Mouse (Mus musculus): ENCODE measurements around the gene Bdh2. TPM values are rescaled to one million over a fixed set of nuclear protein-coding genes. Genes with fewer than 3 reads are reported as not detected.

The Bdh2 gene
- 2.9 TPM in 2 replicates for polyA plus RNA-seq (2012; rRNA removed)

DNA sequence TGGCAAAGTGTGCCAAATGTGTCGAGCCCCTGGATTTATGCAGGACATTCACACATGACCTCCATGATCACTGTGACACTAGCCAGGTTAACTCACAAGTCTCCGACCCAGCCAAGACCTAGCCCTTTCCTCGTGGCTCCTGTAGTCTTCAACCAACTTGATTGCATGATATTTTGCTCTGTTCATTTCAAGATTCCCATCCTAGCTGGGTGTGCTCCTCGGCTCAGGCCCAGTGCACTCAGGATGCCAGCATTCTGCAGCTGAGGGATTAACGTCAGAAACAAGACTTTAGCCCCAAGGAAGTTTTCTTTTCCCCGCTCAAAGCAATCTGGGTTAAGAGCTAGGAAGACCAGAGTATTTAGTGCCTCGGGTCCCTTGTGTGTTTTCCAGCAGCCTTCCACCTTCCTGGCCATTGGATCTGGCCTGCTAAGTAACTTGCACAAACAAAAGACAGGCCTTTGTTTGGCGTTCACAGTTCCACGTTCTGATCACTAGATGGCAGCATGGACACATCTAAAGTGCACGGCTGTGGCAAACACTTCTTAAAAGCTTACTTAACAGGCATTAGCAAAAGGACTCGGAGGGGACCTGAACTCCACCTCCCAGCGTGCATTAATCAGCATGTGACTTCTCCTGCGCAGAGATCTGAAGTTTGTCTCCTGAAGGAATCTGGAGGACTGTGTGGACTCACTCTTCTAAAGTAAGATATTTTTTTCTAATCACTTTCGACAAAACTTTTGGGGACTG, at the start of gene Bdh2:
Gene Bdh2 (plus strand): TSS at position 553 of the 747 bp plus-strand sequence.

DNA sequence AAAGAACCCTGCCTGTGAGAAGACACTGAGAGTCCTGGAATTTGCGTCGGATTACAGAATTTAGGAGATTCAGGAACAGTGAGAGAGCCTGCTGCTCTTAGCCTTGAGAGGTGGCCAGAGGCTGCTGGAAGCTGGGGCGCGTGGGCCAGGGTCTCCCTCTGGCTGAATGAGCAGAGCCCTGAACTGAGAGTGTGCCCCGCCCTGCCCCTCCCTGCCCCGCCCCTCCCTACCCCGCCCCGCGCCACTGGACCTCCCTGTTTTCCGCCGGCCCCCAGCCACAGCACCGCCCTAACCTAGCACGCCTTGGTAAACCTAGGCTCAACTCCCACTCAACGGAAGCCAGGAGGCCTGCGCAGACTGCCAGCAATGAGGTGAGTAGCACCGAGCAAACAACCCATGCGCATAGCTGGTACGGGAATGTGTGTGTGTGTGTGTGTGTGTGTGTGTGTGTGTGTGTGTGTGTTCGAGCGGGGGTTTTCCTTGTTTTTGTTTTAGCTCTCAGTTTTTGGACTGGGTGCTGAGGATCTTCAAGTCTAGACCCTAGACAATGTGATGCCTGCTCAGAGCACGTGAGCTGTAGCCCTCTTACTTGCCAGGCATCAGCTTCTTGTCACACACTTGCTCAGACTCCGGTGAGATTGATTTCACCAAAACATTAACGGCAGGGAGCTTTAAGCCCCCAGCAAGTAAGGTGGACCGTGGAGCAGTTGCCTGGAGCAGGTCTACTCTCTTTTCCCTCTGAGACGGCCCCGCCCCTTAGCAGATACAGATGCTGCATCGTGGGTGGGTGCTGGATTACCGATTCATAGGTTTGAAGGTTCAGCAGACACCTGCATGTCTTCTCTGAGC, 26.6 kb downstream of the Bdh2 start, which contains the start of gene Slc9b2:
Gene Slc9b2 (plus strand): TSS at position 290 of the 849 bp plus-strand sequence.

DNA sequence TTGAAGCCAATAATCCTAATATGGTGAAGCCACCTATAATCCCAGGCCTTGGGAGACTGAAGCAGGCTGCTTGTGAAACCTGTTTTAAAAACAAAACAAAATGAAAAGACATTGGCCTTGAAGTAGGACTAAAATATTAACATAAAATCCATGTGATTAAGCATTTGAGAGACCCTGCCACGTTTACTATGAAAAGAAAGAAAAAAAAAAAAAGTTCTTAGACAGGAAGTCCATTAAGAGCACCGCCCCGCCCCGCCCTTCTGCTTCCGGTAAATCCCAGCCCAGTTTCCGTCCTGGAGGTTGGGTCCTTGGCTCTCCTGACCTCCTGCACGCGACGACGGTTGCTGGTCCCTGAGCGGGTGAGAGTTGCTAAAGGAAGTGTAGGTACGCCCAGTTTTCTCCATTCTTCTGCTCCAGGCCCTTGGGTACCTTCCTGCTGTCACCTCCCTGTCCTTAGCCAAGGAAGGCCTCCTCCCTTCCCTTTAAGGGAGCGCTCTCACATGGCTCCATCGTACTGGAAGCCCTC, 66.8 kb downstream of the Bdh2 start, which contains the start of gene Slc9b1:
Gene Slc9b1 (plus strand): TSS at position 291 of the 526 bp plus-strand sequence.

Other genes starting within 250 kb of the Bdh2 start
- gene Cenpe, start 68.7 kb upstream of the Bdh2 start, polyA plus RNA-seq (2012; rRNA removed) = 4.3 and 4.7 TPM in 2 replicates
- gene Slc9b2, start 26.5 kb downstream of the Bdh2 start, polyA plus RNA-seq (2012; rRNA removed) = 4.0 and 6.1 TPM in 2 replicates
- 0.29 and 0.31 TPM in 2 replicates for gene Slc9b1, start 66.8 kb downstream of the Bdh2 start, polyA plus RNA-seq (2012; rRNA removed)
- gene Cisd2, start 142.7 kb downstream of the Bdh2 start, polyA plus RNA-seq (2012; rRNA removed) = 41.4 and 44.7 TPM in 2 replicates
- gene Ube2d3, start 156.9 kb downstream of the Bdh2 start, polyA plus RNA-seq (2012; rRNA removed) = 216 and 239 TPM in 2 replicates
- gene Manba, start 204.4 kb downstream of the Bdh2 start, polyA plus RNA-seq (2012; rRNA removed) = 2.9 and 3.0 TPM in 2 replicates